Mouse (Mus musculus): Measurements from ENCODE around the gene Ccdc89. TPM values are rescaled to one million over a fixed set of nuclear protein-coding genes. Genes with fewer than 3 reads are reported as not detected.

Gene Ccdc89
- total and polyA plus RNA-seq, 2 experiments: 0.09 TPM

GRCm38 (mm10) chr7:90395928-90396327 is 30.4 kb upstream of the Ccdc89 start:
- WGBS: 77% methylated on average over 5 of the region's 5 CpGs
- TF ChIP-seq POLR2A (IDR thresholded peaks at IDR 0.05; ENCODE audit: extremely low read depth, insufficient read depth, low read length) (no peak), CTCF (IDR thresholded peaks at IDR 0.05; ENCODE audit: low read depth, low read length) (no peak)

GRCm38 (mm10) chr7:90409934-90410333 is 16.4 kb upstream of the Ccdc89 start:
- no peaks in the 10 kb centered on the region for H3K4me1 ChIP-seq (ENCODE audit: control insufficient read depth, insufficient read depth, low read length)
- peak; percentile 44 for DNase-seq (ENCODE audit: extremely low read depth, low read depth, low spot score)
- no peaks in the 10 kb centered on the region for H3K36me3 ChIP-seq (ENCODE audit: control insufficient read depth, insufficient read depth, low read length)
- no peak for TF ChIP-seq POLR2A (IDR thresholded peaks at IDR 0.05; ENCODE audit: extremely low read depth, insufficient read depth, low read length)
- TF ChIP-seq CTCF (IDR thresholded peaks at IDR 0.05; ENCODE audit: low read depth, low read length): peak; percentile 60
- no peak overlapping the region for H3K4me3 ChIP-seq (ENCODE audit: insufficient read depth, low read depth, low read length)
- H3K9ac ChIP-seq (ENCODE audit: low read depth, low read length): no peak overlapping the region
- no peak overlapping the region for H3K27ac ChIP-seq (replicated peaks; ENCODE audit: insufficient read depth, low read depth, low read length)
- H3K27me3 ChIP-seq (ENCODE audit: control insufficient read depth, insufficient read depth, low read length): no peaks in the 10 kb centered on the region
- WGBS: 44% methylated on average over 3 of the region's 3 CpGs
- no peaks in the 10 kb centered on the region for H3K79me2 ChIP-seq (ENCODE audit: control insufficient read depth, insufficient read depth, low read length)

More at GRCm38 (mm10) chr7:90395928-90396327, 30.4 kb upstream of the Ccdc89 start:
- Histone ChIP-seq H3K4me1 (ENCODE audit: control insufficient read depth, insufficient read depth, low read length) (no peaks in the 10 kb centered on the region), H3K4me3 (ENCODE audit: insufficient read depth, low read depth, low read length) (no peak overlapping the region), H3K9ac (ENCODE audit: low read depth, low read length) (no peak overlapping the region), H3K27me3 (ENCODE audit: control insufficient read depth, insufficient read depth, low read length) (no peaks in the 10 kb centered on the region), H3K36me3 (ENCODE audit: control insufficient read depth, insufficient read depth, low read length) (no peaks in the 10 kb centered on the region), H3K79me2 (ENCODE audit: control insufficient read depth, insufficient read depth, low read length) (no peaks in the 10 kb centered on the region), H3K27ac (replicated peaks; ENCODE audit: insufficient read depth, low read depth, low read length) (no peak overlapping the region)
- no peak for DNase-seq (ENCODE audit: extremely low read depth, low read depth, low spot score)

DNA sequence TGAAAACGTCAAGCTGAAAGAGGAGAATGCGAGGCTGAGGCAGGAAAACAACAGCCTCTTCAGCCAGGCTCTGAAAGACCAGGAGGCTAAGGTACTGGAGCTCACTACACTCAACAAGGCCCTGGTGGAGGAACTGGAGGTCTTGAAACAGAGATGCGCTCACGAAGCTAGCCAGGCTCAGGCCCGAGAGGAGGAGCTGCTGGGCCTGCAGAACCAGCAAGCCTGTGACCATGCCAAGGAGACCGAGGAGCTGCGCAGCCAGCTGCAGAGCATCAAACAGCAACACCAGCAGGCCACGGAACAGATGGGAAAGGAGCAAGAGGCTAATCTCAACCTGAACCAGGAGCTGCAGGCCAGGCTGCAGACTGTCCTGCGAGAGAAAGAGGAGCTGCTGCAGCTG is 629 bp downstream of the Ccdc89 start:
- 68% methylated on average over 9 of the region's 9 CpGs for WGBS
- Histone ChIP-seq H3K79me2 (ENCODE audit: control insufficient read depth, insufficient read depth, low read length) (no peaks in the 10 kb centered on the region), H3K4me3 (ENCODE audit: insufficient read depth, low read depth, low read length) (no peak overlapping the region), H3K27me3 (ENCODE audit: control insufficient read depth, insufficient read depth, low read length) (no peaks in the 10 kb centered on the region), H3K36me3 (ENCODE audit: control insufficient read depth, insufficient read depth, low read length) (no peaks in the 10 kb centered on the region), H3K4me1 (ENCODE audit: control insufficient read depth, insufficient read depth, low read length) (peaks cover 6% of the 10 kb centered on the region), H3K9ac (ENCODE audit: low read depth, low read length) (no peak overlapping the region), H3K27ac (replicated peaks; ENCODE audit: insufficient read depth, low read depth, low read length) (no peak overlapping the region)
- no peak for TF ChIP-seq POLR2A (IDR thresholded peaks at IDR 0.05; ENCODE audit: extremely low read depth, insufficient read depth, low read length)
- TF ChIP-seq CTCF (IDR thresholded peaks at IDR 0.05; ENCODE audit: low read depth, low read length): no peak
- DNase-seq (ENCODE audit: extremely low read depth, low read depth, low spot score): no peak

GRCm38 (mm10) chr7:90432221-90432620 is 5.8 kb downstream of the Ccdc89 start:
- no peaks in the 10 kb centered on the region for H3K36me3 ChIP-seq (ENCODE audit: control insufficient read depth, insufficient read depth, low read length)
- H3K9ac ChIP-seq (ENCODE audit: low read depth, low read length): no peak overlapping the region
- no peak overlapping the region for H3K27ac ChIP-seq (replicated peaks; ENCODE audit: insufficient read depth, low read depth, low read length)
- no peaks in the 10 kb centered on the region for H3K4me1 ChIP-seq (ENCODE audit: control insufficient read depth, insufficient read depth, low read length)
- H3K4me3 ChIP-seq (ENCODE audit: insufficient read depth, low read depth, low read length): no peak overlapping the region
- TF ChIP-seq CTCF (IDR thresholded peaks at IDR 0.05; ENCODE audit: low read depth, low read length) (no peak), POLR2A (IDR thresholded peaks at IDR 0.05; ENCODE audit: extremely low read depth, insufficient read depth, low read length) (no peak)
- no peak for DNase-seq (ENCODE audit: extremely low read depth, low read depth, low spot score)
- no peaks in the 10 kb centered on the region for H3K79me2 ChIP-seq (ENCODE audit: control insufficient read depth, insufficient read depth, low read length)
- H3K27me3 ChIP-seq (ENCODE audit: control insufficient read depth, insufficient read depth, low read length): no peaks in the 10 kb centered on the region

- no peaks in the 10 kb centered on the region for H3K36me3 ChIP-seq (ENCODE audit: control insufficient read depth, insufficient read depth, low read length)
- H3K79me2 ChIP-seq (ENCODE audit: control insufficient read depth, insufficient read depth, low read length): peaks cover 14% of the 10 kb centered on the region
- no peaks in the 10 kb centered on the region for H3K27me3 ChIP-seq (ENCODE audit: control insufficient read depth, insufficient read depth, low read length)
- H3K27ac ChIP-seq (replicated peaks; ENCODE audit: insufficient read depth, low read depth, low read length): no peak overlapping the region
- H3K9ac ChIP-seq (ENCODE audit: low read depth, low read length): no peak overlapping the region
- peaks cover 4% of the 10 kb centered on the region; the same call in 1 of the 2 replicates for H3K4me1 ChIP-seq (ENCODE audit: control insufficient read depth, insufficient read depth, low read length)
- H3K4me3 ChIP-seq (ENCODE audit: insufficient read depth, low read depth, low read length): no peak overlapping the region
- DNase-seq (ENCODE audit: extremely low read depth, low read depth, low spot score): no peak
- TF ChIP-seq CTCF (IDR thresholded peaks at IDR 0.05; ENCODE audit: low read depth, low read length): no peak
- no peak for TF ChIP-seq POLR2A (IDR thresholded peaks at IDR 0.05; ENCODE audit: extremely low read depth, insufficient read depth, low read length)
- 86% methylated on average over 4 of the region's 4 CpGs for WGBS
Measured at GRCm38 (mm10) chr7:90440044-90440443, 13.7 kb downstream of the Ccdc89 start.

- H3K36me3 ChIP-seq (ENCODE audit: control insufficient read depth, insufficient read depth, low read length): peaks cover 2% of the 10 kb centered on the region
- peak overlapping the region; percentile 5; the same call in 1 of the 2 replicates for H3K4me3 ChIP-seq (ENCODE audit: insufficient read depth, low read depth, low read length)
- peaks cover 14% of the 10 kb centered on the region for H3K79me2 ChIP-seq (ENCODE audit: control insufficient read depth, insufficient read depth, low read length)
- H3K4me1 ChIP-seq (ENCODE audit: control insufficient read depth, insufficient read depth, low read length): peaks cover 6% of the 10 kb centered on the region; the same call in 1 of the 2 replicates
- DNase-seq (ENCODE audit: extremely low read depth, low read depth, low spot score): no peak
- H3K27me3 ChIP-seq (ENCODE audit: control insufficient read depth, insufficient read depth, low read length): no peaks in the 10 kb centered on the region
- no peak overlapping the region for H3K27ac ChIP-seq (replicated peaks; ENCODE audit: insufficient read depth, low read depth, low read length)
- H3K9ac ChIP-seq (ENCODE audit: low read depth, low read length): 0 out of 2 replicates have a peak overlapping the region, but pooled peaks have one; percentile 26
- 11% methylated on average over 4 of the region's 4 CpGs for WGBS
- TF ChIP-seq POLR2A (IDR thresholded peaks at IDR 0.05; ENCODE audit: extremely low read depth, insufficient read depth, low read length) (no peak), CTCF (IDR thresholded peaks at IDR 0.05; ENCODE audit: low read depth, low read length) (no peak)
Measured at GRCm38 (mm10) chr7:90442070-90442469, 15.7 kb downstream of the Ccdc89 start.

All from liver, adult 2 months (tissue).